Mouse (Mus musculus) left cerebral cortex, adult 9 months (tissue): ENCODE data around the gene Sel1l.

Source experiments
- DNase-seq, 2 experiments: peaks; one replicate each; pipeline ENCODE4 v3.0.0; 2022; ENCODE audit warnings: low spot score in 2 of 2

The Sel1l gene

GRCm38 (mm10) chr12:91849045-91849467, at the start of gene Sel1l:
Gene Sel1l (minus strand): TSS chr12:91849157.
- DNase-seq, result peak; percentile 98 to 99

- DNase-seq, result no peak
Measured at GRCm38 (mm10) chr12:91892622-91893560, 43.9 kb upstream of the Sel1l start.

GRCm38 (mm10) chr12:91880431-91880830, 31.5 kb upstream of the Sel1l start:
- no peak for DNase-seq

- DNase-seq, result peak; percentile 60 to 76
Measured at GRCm38 (mm10) chr12:91878912-91879250, 29.9 kb upstream of the Sel1l start.

- DNase-seq, result no peak
Measured at GRCm38 (mm10) chr12:91878056-91878911, 29.3 kb upstream of the Sel1l start.

GRCm38 (mm10) chr12:91877646-91878045, 28.7 kb upstream of the Sel1l start:
- peak in 1 of 2 experiments; percentile 34 for DNase-seq

- peak in 1 of 2 experiments; percentile 35 for DNase-seq
Measured at GRCm38 (mm10) chr12:91870671-91871070, 21.7 kb upstream of the Sel1l start.

- no peak for DNase-seq
Measured at GRCm38 (mm10) chr12:91869352-91869751, 20.4 kb upstream of the Sel1l start.

GRCm38 (mm10) chr12:91854330-91854729, 5.4 kb upstream of the Sel1l start:
- no peak for DNase-seq

GRCm38 (mm10) chr12:91848394-91849044, 438 bp downstream of the Sel1l start:
- peak in 1 of 2 experiments; percentile 27 for DNase-seq

GRCm38 (mm10) chr12:91846038-91846437, 2.9 kb downstream of the Sel1l start:
- no peak for DNase-seq

GRCm38 (mm10) chr12:91845393-91845792, 3.6 kb downstream of the Sel1l start:
- no peak for DNase-seq

- no peak for DNase-seq
Measured at GRCm38 (mm10) chr12:91844542-91844941, 4.4 kb downstream of the Sel1l start.

- no peak for DNase-seq
Measured at GRCm38 (mm10) chr12:91843888-91844287, 5.1 kb downstream of the Sel1l start.

GRCm38 (mm10) chr12:91841714-91842113, 7.2 kb downstream of the Sel1l start:
- DNase-seq, result no peak

GRCm38 (mm10) chr12:91838261-91838660, 10.7 kb downstream of the Sel1l start:
- DNase-seq, result no peak

GRCm38 (mm10) chr12:91837401-91838065, 11.4 kb downstream of the Sel1l start:
- DNase-seq, result no peak

- no peak for DNase-seq
Measured at GRCm38 (mm10) chr12:91833939-91834333, 15.0 kb downstream of the Sel1l start.

- DNase-seq, result no peak
Measured at GRCm38 (mm10) chr12:91833237-91833938, 15.6 kb downstream of the Sel1l start.

- DNase-seq, result no peak
Measured at GRCm38 (mm10) chr12:91831410-91831809, 17.5 kb downstream of the Sel1l start.

GRCm38 (mm10) chr12:91820461-91820860, 28.5 kb downstream of the Sel1l start:
- DNase-seq, result no peak
